Mouse (Mus musculus): ENCODE measurements around the gene Rubcnl.

Gene Rubcnl

DNA sequence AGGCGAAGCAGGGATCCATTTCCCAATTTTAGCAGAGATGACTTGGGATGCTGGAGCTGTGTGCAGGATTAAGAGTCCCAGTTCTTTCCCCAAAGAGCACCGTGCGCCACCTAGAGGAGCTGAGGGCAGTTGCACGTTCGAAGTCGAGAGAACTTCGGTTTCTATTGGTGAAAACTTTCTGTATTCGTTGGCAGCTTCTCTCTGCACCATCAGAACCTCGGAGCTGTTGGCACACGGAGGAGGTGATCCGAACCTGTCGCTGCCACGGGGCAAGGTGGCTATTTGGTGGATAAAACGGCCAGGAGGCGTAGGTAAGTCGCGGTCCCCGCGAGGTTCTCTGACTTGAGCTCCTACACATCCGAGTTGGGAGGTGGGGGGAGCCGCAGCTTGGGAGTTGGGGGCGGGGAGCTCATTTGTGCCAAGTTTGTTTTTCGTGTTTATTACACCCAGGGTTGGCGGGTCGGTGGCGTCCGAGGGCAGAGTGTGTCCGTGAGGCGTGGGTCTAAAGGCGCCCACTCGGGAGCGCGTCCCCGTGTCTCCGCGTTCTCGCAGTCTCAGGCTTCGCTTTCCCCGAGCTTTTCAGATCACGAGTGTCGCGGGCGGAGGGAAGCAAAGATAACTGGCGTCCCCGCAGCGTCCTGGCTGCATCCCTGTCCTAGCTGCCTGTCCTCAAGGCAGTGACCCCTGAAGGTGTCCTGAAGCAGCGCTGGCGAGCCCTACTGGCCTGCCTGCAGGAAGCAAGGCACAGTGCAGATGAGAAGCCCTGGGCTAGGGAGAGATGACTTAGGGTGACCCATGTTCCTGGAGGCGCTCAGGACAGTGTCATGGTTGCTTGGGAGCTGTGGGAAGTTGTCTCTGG is at the start of gene Rubcnl:
Gene Rubcnl, plus strand, starts transcription at position 172 of the 859 bp plus-strand sequence.
- DNase-seq (ENCODE audit: extremely low spot score, low read depth, low spot score): peak; percentile 50

DNA sequence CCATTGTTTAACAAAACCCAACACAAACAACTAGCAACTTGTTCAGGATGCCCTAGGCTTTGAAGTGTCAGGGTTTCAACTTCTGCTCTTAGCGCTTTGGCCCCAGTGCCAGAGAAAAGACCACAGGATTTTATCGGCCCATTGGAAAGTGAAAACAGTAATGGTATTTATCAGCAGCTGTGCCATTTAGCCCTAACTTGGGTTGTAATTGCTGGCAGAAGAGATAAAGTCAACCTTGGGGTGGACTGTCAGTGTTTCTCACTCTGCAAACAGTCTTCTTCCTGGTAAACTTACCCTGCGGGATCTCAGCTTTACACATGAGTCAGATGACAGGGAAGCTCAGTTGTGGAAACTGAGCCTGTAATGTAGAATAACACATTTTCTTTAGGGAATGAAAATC is 43.6 kb upstream of the Rubcnl start:
- no peak for DNase-seq (ENCODE audit: extremely low spot score, low read depth, low spot score)

DNA sequence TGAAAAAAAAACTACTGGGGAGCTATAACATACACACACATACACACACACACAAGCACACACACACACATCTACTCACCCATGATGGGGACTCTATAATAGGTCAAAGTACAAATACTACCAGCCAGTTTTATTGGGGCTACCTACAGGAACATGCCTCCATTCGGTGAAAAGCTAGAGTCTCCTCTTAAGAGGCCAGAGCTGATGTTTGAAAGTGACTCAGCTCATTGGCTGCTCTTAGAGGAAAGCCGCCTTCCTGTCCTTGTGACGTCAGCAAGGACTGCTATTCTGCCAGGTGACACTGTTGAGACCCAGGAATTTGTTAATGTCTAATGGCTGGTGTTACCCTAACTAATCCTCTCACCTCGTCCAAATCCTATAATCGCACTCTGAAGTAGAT is 43.1 kb upstream of the Rubcnl start:
- DNase-seq (ENCODE audit: extremely low spot score, low read depth, low spot score): no peak

DNA sequence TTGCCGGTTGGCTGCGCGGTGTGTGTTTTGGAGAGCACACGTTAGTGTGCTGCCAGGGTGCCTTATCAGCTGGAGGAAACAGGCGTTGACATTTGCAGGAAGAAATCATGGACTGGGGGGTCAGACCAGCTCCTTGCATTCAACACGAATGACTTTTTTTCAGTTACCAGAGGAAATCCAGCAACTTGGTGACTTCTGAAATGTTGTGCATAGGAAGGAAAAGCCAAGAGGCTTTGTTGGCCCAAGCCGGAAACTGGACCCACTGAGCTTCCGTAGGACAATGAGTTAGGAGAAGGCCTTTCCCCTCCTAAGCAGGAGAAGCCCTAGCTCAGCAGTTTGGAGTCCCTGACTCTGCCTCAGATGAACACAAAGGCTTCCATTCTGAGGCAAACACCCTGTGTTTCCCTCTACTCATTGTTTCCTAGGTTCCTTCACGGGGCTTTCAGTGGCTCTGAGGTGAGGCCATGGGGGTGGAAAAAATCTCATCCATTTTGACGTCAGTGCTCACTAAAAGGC is 41.6 kb upstream of the Rubcnl start:
- no peak for DNase-seq (ENCODE audit: extremely low spot score, low read depth, low spot score)

DNA sequence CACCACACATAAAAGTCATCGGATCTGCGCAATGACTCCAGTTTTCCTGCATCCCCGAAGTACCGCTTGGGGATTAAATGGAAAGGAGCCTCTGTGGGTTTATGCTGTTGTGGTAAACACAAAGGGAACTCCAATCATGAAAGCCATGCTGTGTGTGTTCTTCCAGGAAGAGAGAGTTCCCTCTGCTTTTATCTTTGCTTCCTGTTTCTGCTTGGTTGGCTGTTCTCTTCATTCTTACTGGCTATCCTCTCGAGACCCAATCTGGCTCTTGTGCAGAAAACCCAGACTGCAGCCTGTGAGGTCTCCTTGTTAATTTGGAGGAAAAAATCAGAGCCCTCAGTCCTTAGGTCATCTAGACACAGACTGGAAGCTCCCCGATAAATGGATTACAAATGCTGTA is 38.9 kb upstream of the Rubcnl start:
- DNase-seq (ENCODE audit: extremely low spot score, low read depth, low spot score): no peak

DNA sequence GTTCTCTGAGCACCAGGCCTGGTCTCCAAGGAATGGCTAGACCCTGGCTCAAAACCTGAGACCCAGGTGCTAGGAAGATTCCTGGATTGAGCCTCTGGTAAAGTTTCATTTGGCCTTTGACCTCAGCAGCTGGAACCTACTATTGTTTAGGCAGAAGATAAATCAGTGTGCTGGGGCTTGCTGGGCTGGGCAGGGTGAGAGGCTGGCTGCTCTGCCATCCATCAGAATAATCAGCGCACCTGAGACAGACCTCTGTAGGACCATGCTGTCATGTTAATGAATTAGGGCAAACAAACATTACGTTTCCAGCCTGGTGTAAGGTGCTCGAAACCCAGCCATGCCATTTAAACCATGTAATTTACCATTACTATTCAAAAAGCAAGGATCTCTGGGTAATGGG is 34.8 kb upstream of the Rubcnl start:
- DNase-seq (ENCODE audit: extremely low spot score, low read depth, low spot score): peak; percentile 14

DNA sequence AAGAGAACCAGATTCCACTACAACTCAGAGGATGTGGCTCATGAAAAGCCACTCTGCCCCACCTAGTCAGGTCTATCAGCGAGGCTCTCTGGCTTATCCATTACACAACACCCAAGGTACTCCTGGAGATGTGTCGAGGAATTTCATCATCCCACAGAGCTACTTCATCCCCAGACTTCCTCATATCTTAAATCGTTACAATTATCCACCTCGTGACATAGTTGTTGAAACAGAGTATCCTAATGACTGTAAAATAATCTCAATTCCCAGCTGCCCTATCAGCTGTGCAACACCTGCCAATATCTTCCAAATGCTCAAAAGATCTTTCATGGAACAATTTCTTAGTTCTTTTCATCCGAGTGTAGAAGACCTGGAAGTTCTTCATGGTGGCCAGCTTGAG is 32.7 kb upstream of the Rubcnl start:
- no peak for DNase-seq (ENCODE audit: extremely low spot score, low read depth, low spot score)

DNA sequence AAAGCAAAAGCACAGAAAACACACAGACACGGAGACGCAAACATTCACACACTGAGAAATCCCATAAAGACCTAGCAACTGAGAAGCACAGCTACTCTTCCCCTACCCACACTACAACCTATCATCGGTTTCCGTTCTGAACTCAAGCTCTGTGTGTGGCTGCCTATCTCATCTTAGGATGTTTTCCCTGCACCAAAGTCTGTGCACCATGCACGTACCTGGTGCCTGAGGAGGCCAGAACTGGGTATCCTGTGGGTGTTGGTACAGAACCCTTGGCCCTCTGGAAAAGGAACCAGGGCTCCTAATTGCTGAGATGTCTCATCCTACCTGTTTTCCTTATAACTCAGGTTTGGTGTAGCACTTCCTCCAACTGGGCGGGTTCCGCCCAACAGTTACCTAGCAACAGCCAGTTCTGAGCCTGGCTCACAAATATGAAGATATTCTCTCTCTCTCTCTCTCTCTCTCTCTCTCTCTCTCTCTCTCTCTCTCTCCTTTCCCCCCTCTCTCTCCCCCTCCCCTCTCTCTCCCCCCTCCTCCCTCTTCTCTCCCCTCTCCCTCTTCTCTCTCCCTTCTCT is 30.9 kb upstream of the Rubcnl start:
- no peak for DNase-seq (ENCODE audit: extremely low spot score, low read depth, low spot score)

DNA sequence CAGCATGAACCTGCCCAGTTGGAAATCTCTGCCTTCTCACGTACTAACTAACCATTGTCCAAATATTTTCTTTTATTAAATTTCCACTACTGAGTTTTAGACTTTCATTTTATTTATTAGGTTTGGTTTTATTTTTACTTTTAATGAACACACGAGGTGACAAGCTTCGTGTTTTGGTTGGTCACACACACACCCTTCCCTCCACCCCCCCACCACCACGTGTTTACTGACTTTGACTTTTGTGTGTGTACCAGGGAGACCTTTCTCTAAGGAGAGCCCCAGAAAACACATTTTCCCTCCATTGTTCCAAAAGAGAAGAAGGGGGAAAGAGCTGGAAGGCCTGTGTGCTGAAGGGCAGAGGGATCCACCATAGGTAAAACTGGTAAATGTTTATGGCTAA is 30.2 kb upstream of the Rubcnl start:
- DNase-seq (ENCODE audit: extremely low spot score, low read depth, low spot score): no peak

DNA sequence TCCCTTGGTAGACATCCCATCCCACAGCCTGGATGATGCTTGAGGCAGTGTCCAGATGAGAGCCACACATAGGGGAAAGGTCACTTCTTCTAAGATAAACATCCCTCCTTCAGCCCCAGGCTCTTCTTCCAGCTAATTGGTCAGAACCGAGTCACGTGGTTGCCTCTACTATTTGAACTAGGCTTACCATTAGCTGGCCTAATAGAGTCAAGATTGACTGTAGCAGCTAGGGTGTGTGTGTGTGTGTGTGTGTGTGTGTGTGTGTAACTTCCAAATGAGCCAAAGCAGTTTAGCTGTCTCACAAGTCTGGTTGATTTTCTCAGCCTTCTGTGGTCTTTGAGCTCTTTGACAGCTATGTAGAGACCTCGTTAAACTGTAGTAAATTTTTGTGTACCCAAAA is 29.3 kb upstream of the Rubcnl start:
- no peak for DNase-seq (ENCODE audit: extremely low spot score, low read depth, low spot score)

DNA sequence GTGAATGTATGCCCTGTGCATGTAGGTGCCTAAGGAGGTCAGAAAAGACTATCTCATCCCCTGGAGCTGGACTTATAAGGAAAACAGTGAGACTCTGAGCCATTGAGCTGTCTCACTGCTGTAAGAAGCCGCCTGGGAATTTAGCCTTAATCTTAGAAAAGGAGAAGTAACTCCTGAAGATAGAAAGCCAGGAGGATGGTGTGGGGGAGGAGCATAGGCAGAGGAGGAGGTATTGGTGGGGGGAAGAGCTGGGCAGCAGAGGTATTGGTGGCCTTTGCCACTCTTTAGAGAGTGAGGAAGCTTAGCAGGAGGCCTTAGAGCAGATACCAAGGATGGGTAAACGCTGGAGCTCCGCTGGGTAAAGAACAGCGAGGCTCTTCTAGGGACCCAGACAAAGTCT is 26.5 kb upstream of the Rubcnl start:
- DNase-seq (ENCODE audit: extremely low spot score, low read depth, low spot score): no peak

DNA sequence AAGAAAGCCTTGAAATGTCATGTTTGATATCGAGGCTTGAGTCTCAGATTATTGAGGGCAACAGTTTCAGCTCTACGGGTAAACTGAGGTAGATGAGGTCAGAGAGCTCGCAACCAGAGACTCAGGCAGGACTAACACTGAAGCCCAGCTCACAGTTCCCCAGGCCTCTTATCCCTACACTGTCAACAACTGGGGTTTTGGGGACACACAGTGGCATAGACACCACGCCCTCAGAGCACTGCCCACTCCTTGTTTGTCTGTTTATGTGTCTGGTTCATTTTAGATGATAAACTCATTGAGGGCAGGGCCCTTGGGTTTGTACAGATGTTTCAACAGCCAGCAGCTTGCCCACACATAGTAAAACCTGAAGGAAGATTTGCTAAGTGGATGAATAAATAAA is 25.9 kb upstream of the Rubcnl start:
- no peak for DNase-seq (ENCODE audit: extremely low spot score, low read depth, low spot score)

DNA sequence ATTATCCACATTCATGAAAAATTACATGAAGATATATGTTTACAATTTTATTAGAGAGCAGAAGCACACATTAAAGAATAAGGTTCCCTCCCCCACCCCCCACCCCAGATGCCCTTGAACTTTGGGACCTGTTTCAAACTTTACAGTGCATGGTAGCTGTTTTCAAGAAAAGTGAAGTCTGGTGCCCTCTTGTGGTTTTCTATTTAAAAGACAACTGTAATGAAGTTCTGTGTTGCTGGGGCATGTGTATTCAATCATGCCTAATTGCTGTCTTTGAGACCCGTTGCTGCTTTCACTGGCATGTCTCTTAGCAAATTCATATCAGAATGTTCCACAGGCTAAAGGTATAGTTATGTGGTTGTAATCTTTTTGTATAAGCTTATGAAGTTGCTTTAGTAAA is 25.3 kb upstream of the Rubcnl start:
- peak; percentile 60 for DNase-seq (ENCODE audit: extremely low spot score, low read depth, low spot score)

DNA sequence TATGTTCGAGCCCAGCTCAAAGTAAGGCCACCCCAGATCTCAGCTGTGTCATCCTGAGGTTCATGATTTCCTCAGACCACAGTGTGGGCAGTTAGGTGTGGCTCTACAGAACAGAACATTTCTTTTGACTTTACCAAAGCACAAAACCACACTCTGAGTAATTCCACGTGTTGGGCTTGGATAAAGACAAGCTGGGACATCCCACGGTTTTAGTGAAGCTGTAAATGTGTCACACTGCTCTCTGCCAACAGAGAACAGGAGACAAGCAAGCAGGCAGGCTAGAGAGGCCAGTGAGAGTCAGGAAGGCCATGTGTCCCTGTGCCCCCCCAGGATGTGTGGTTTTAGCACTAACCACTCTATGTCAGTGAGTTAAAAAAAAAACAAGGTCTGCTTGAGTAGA is 19.3 kb upstream of the Rubcnl start:
- DNase-seq (ENCODE audit: extremely low spot score, low read depth, low spot score): no peak

DNA sequence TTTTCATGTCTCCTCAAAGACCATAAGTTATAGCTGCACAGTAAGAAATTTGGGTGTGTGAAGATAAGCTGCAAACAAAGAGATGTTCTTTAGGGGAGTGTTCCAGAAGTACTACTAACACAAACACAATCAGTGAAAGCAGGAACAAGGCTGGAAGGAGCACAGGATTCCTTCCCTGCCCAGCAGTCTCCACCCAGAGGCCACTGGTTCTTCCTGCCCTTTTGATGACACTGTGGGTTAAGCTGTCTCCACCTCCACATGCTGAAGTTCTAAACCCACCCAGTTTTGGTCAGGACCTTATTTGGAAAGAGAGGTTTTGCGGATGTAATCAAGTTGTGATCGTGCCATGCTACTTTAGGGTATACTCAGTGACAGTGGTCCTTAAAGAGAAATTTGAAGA is 18.8 kb upstream of the Rubcnl start:
- DNase-seq (ENCODE audit: extremely low spot score, low read depth, low spot score): no peak

DNA sequence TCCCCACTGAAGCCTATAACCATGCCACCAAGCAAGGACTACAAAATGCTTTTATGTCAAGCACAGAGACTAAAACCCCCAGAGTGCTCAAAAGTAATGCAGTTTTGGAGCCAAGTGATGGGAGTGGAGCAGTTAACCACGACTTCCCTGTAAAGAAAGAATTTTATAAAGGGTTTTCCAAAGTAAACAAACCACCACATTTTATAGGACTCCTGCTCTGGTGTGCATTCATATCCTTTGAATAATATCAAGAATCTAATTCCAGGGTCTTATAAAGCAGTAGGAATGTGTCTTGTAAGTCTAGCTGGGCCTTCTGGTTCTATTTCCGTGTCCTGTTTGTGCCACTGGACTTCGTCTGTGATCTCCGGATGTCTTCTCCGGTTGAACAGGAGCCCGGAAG is 14.5 kb upstream of the Rubcnl start:
- no peak for DNase-seq (ENCODE audit: extremely low spot score, low read depth, low spot score)

DNA sequence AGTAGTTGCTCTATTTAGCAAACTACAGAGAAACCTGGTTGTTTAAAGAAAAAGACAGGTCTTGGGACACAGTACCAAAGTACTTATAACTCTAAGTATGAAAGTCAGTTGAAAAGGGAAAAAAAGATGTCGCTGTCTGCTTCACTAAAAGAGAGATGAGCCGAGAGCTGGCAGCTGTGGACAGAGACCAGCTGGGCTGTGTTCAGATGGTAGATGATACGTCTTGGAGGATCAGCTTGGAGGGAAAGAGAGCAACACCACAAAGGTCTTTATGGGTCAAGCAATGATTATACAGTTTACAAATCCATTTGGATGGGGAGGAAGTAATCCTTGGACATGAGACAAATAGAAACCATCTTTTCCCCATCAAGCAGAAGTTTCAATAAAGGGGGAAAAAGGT is 12.5 kb upstream of the Rubcnl start:
- DNase-seq (ENCODE audit: extremely low spot score, low read depth, low spot score): no peak

DNA sequence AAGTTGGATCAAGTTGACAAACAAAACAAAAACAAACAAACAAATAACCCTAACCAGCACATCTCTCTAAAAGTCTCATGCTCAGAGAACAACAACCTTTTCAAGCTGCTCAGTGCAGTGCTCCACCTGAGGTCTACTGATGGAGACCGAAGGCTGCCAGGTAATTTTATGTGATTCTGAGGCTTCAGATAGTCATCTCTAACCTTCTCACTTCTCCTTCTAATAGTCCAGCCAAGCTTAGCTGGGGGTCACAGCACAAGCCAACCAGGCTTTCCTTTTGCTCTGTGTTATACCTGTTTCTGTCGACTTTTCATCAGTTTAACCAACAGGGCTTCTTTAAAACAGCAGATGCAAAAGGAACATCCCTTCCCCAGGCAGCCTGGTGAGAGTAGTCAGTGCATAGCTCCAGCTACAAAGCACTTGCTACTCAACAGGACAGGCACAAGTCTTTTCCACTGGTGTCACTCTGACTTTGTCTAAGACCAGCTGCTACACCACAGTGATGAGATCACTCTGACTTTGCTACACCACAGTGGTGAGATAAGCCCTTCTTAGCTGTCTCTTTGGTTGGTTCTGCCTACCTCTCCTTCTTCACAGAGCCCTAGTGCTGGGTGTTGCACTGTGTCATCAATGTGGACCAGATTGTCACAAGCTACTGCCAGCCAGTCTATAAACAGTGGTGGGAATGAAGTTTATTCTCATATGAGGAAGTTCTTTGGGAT is 10.2 kb upstream of the Rubcnl start:
- no peak for DNase-seq (ENCODE audit: extremely low spot score, low read depth, low spot score)

DNA sequence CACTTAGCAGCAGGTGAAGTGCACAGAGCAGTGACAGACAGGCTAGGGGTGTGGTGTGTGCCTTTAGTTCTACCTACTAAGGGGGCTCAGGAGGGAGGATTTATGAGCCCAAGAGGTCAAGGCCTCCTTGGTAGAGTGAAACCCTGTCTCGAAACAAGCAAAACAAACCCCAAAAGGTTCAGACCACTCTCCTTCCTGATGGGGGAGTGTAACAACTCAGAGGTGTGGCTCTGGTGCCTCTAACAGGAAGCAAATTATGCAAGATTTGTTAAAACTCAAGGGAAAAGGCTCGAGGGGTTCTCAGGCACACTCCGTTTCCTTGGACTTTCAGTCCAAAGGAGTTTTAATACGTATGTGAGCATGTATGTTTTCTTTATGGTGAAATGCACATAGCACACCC is 5.5 kb upstream of the Rubcnl start:
- DNase-seq (ENCODE audit: extremely low spot score, low read depth, low spot score): no peak

DNA sequence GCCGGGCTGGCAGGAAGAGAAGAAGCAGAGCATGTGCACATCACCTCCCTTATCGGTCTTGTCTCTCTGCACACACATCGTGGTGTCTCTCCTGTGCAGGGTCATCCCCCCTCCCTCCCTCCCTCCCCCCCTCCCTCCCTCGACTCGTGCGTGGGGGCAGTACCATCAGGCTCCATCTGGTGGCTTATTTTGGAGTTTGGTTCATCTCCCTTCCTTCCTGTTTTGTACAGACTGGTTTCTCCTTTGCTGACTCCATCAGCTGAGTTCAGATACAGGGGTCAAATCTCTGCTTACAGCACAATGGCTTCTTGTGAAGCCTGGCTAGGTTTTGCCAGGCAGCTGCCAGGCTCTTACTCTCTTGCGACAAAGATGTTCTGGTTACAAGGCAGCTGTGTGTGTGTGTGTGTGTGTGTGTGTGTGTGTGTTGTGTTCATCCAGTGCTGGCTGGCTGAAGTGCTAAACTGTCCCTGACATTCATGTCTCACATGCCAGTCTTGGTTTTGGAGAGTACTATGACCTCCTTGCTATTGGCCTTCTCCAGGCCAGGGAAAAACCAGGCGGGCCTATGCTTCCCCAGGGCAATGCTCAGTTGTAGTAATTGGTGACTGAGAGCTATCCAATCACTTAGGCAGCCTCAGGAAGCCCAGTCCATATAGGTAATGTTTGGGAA is 4.7 kb upstream of the Rubcnl start:
- no peak for DNase-seq (ENCODE audit: extremely low spot score, low read depth, low spot score)

DNA sequence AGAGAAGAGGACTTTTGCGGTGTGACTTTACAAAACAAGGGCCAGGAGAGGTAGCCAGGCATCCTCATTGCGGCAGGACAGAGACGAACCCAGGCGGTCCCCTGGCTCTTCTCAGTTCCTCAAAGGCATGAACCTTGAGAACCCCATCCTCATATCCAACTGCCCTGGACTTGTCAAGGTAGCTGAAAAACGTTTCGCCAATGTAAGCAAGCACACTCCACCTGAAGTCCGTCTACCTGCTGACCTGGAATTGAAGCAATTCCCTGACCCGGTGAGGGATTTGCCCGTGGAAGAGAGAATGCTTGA is 841 bp downstream of the Rubcnl start:
- DNase-seq (ENCODE audit: extremely low spot score, low read depth, low spot score): no peak

DNA sequence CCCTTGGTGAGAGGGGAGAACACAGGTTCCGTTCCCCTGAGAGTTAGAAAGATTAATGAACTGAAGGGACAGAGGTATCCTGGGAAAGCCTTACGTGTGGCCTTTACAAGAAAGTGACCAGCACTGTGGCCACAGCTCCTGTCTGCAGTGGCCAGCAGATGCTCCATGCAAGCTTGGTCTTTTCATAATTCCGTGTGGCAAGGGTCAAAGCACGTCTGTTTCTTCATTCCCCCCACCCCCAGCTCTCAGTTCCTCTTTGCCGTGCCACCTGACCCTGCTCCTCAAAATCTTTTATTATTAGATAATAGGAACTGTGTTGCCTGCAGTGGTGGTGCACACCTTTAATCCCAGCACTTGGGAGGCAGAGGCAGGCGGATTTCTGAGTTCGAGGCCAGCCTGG is 1.4 kb downstream of the Rubcnl start:
- DNase-seq (ENCODE audit: extremely low spot score, low read depth, low spot score): no peak
